Mouse (Mus musculus) forebrain, embryonic 14.5 days (tissue): Measurements from ENCODE around the gene Hist1h3d. TPM values are rescaled to one million over a fixed set of nuclear protein-coding genes. Genes with fewer than 3 reads are reported as not detected.
"Not testable (repeated sequence)": the region's sequence is repeated elsewhere in the genome, so short reads cannot be mapped to it uniquely, and the experiment has no call there.

Experiments
- ATAC-seq: fragments of 200-750 bp; cut with Nextera tagmentation; 2 replicates; pipeline ENCODE4 v1.8.0; 2017; ENCODE audit warnings: mild to moderate bottlenecking, moderate library complexity
- DNase-seq: peaks from one replicate; pipeline ENCODE4 v3.0.0-alpha.2; 2015; ENCODE audit warnings: low spot score
- H3K27ac ChIP-seq: fragments of 300-500 bp; sonication (generic); 2 replicates; pipeline ENCODE4 v1.5.1; 2014; ENCODE audit warnings: low read depth, mild to moderate bottlenecking, control low read depth, low read length, moderate library complexity
- H3K27me3 ChIP-seq: fragments of 300-500 bp; sonication (generic); replicated peaks from 2 replicates; pipeline ENCODE4 v1.6.1; 2014; ENCODE audit warnings: low read length, control low read depth, mixed read lengths; ENCODE audit not compliant: control insufficient read depth, insufficient read depth
- H3K36me3 ChIP-seq: fragments of 300-500 bp; sonication (generic); 2 replicates; pipeline ENCODE4 v1.6.1; 2014; ENCODE audit warnings: low read length, control low read depth; ENCODE audit not compliant: control insufficient read depth, insufficient read depth
- H3K4me1 ChIP-seq: fragments of 300-500 bp; sonication (generic); 2 replicates; pipeline ENCODE4 v1.6.1; 2014; ENCODE audit warnings: antibody characterized with exemption, low read length, control low read depth; ENCODE audit not compliant: control insufficient read depth, insufficient read depth
- H3K4me2 ChIP-seq: fragments of 300-500 bp; sonication (generic); 2 replicates; pipeline ENCODE4 v1.6.1; 2014; ENCODE audit warnings: mild to moderate bottlenecking, control low read depth, low read length
- H3K4me3 ChIP-seq: fragments of 300-500 bp; sonication (generic); 2 replicates; pipeline ENCODE4 v1.5.1; 2014; ENCODE audit warnings: low read depth, low read length, control low read depth
- H3K9ac ChIP-seq: fragments of 300-500 bp; sonication (generic); 2 replicates; pipeline ENCODE4 v1.6.1; 2014; ENCODE audit warnings: mild to moderate bottlenecking, low read length, control low read depth, moderate library complexity
- H3K9me3 ChIP-seq: fragments of 300-500 bp; sonication (generic); replicated peaks from 2 replicates; pipeline ENCODE4 v1.6.1; 2016; ENCODE audit warnings: low read length, control low read depth, mixed read lengths; ENCODE audit not compliant: control insufficient read depth
- WGBS: fragments of 180-500 bp; shearing (Covaris S2); extraction: QIAGEN DNeasy Blood & Tissue Kit; methylation state at CpG from one replicate; pipeline ENCODE4 v1.1.7; 2014; 5-methylcytosine and 5-hydroxymethylcytosine counted together
- polyA plus RNA-seq: library from polyadenylated mRNA; unstranded; fragments of >200 nt; fragmentation: Nextera tagmentation; extraction: Ambion mirVana; gene quantifications from 2 replicates; pipeline ENCODE4 v1.2.1, GENCODE M21; 2014

Hist1h3d gene
- polyA plus RNA-seq, 1 experiment from 2014 or later, result 5.8 TPM

- H3K4me1 ChIP-seq, H3K36me3 ChIP-seq, H3K27ac ChIP-seq, H3K4me2 ChIP-seq, H3K4me3 ChIP-seq, H3K9ac ChIP-seq, ATAC-seq, H3K9me3 ChIP-seq, DNase-seq, H3K27me3 ChIP-seq: not testable (repeated sequence)
- WGBS, result 74% methylated on average over 1 of the region's 1 CpGs
These were observed 35.7 kb upstream of the Hist1h3d start for GRCm38 (mm10) chr13:23539821-23540220.

DNA sequence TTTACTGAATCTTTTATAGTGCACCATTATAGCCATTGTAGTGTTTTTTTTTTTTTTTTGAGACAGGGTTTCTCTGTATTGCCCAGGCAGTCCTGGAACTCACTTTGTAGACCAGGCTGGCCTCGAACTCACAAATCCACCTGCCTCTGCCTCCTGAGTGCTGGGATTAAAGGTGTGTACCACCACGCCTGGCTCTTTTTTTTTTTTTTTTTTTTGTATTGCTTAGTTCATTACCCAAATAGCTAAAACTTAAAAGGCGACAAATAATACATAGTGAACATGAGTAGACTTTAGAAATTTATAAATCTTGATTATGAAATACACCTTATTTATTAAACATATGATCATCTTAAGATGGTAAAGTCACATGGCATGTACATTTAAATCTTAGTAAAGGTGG is 34.1 kb upstream of the Hist1h3d start:
- DNase-seq, result no peak
- WGBS, result 74% methylated on average over 3 of the region's 3 CpGs
- Histone ChIP-seq H3K27ac (no peak overlapping the region), H3K4me2 (no peak overlapping the region), H3K4me1 (peaks cover 3% of the 10 kb centered on the region; the same call in 1 of the 2 replicates), H3K4me3 (no peak overlapping the region), H3K36me3 (no peaks in the 10 kb centered on the region), H3K9ac (no peak overlapping the region), H3K9me3 (no peaks in the 10 kb centered on the region), H3K27me3 (no peaks in the 10 kb centered on the region)
- ATAC-seq, result no peak

GRCm38 (mm10) chr13:23542225-23542980 is 33.2 kb upstream of the Hist1h3d start:
- Histone ChIP-seq H3K27ac (peak overlapping the region; percentile 75), H3K4me3 (peak overlapping the region; percentile 37), H3K9ac (peak overlapping the region; percentile 57; the same call in 1 of the 2 replicates), H3K4me2 (peak overlapping the region; percentile 81)
- not testable (repeated sequence) for ATAC-seq, H3K9me3 ChIP-seq, DNase-seq, H3K36me3 ChIP-seq, H3K27me3 ChIP-seq, H3K4me1 ChIP-seq
- WGBS, result 6% methylated on average over 3 of the region's 3 CpGs

DNA sequence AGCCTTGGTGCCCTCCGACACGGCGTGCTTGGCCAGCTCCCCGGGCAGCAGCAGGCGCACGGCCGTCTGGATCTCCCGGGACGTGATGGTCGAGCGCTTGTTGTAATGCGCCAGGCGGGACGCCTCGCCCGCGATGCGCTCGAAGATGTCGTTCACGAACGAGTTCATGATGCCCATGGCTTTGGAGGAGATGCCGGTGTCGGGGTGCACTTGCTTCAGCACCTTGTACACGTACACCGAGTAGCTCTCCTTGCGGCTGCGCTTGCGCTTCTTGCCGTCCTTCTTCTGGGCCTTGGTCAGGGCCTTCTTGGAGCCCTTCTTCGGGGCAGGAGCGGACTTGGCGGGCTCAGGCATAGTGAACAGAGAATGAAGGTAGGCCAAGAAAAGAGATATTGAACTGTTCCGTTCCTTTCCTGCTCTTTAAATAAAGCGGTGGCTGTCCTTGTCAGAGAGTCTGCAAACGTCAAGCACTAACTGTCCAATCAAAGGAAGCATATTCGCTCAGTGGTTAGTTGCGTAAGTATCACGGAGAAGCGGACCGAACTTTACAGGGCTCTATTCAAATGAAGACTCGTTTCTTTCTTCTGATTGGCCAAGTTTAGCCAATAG is 32.5 kb upstream of the Hist1h3d start, which contains the start of gene Hist1h2bh:
Gene Hist1h2bh, minus strand, starts transcription at position 394 of the 609 bp plus-strand sequence.
- WGBS, result 0% methylated on average over 33 of the region's 42 CpGs
- not testable (repeated sequence) for H3K9me3 ChIP-seq, H3K36me3 ChIP-seq, H3K27me3 ChIP-seq, H3K4me1 ChIP-seq
- peak within 1 kb of the TSS; percentile 81 for H3K4me2 ChIP-seq
- H3K9ac ChIP-seq, result peak within 1 kb of the TSS; percentile 57
- ATAC-seq (peak; percentile 91), DNase-seq (peak; percentile 97)
- peak within 1 kb of the TSS; percentile 41 for H3K4me3 ChIP-seq
- peak within 1 kb of the TSS; percentile 92 for H3K27ac ChIP-seq

DNA sequence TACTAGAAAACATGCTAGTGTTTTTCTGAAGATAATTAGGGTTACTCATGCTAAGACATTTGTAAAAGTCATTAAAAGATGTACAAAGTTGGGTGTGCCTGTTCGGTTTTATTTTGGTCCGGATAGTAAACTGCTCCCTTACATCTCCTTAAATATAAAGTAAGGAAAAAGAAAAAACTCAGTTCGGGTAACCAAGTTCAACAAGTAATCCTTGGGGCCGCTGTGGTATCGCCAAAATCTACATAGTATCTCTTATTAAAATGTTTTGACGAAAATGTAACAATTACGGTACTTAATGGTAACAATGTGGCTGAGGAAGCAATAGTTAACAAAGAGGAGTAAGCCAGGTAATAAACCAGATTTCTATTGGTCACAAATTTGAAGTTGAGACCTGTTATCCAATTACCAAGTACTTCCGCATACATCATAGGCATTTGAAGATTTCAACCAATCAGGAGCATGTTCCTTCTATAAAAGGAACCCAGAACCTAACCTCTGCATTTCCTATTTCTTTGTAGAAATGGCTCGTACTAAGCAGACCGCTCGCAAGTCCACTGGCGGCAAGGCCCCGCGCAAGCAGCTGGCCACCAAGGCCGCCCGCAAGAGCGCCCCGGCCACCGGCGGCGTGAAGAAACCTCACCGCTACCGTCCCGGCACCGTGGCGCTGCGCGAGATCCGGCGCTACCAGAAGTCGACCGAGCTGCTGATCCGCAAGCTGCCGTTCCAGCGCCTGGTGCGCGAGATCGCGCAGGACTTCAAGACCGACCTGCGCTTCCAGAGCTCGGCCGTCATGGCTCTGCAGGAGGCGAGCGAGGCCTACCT is 31.4 kb upstream of the Hist1h3d start, which contains the start of gene Hist1h3f:
Gene Hist1h3f, plus strand, starts transcription at position 88 of the 822 bp plus-strand sequence.
- no peaks in the 10 kb centered on the region for H3K4me1 ChIP-seq
- peak within 1 kb of the TSS; percentile 81 for H3K4me2 ChIP-seq
- WGBS, result under 1% methylated on average over 21 of the region's 45 CpGs
- ATAC-seq (peak; percentile 95), DNase-seq (peak; percentile 99)
- H3K9me3 ChIP-seq, result no peaks in the 10 kb centered on the region
- no peaks in the 10 kb centered on the region for H3K27me3 ChIP-seq
- H3K4me3 ChIP-seq, result peak within 1 kb of the TSS; percentile 41
- no peaks in the 10 kb centered on the region for H3K36me3 ChIP-seq
- peak within 1 kb of the TSS; percentile 92 for H3K27ac ChIP-seq
- H3K9ac ChIP-seq, result peak within 1 kb of the TSS; percentile 62

- not testable (repeated sequence) for DNase-seq, H3K9me3 ChIP-seq, H3K4me1 ChIP-seq, H3K36me3 ChIP-seq, H3K27me3 ChIP-seq
- Histone ChIP-seq H3K4me3 (peak overlapping the region; percentile 41), H3K9ac (peak overlapping the region; percentile 62), H3K27ac (peak overlapping the region; percentile 92), H3K4me2 (peak overlapping the region; percentile 81)
- under 1% methylated on average over 11 of the region's 14 CpGs for whole genome bisulfite sequencing
- ATAC-seq, result peak; percentile 35; the same call in 1 of the 2 replicates
These were observed 30.8 kb upstream of the Hist1h3d start for GRCm38 (mm10) chr13:23544787-23545120.

DNA sequence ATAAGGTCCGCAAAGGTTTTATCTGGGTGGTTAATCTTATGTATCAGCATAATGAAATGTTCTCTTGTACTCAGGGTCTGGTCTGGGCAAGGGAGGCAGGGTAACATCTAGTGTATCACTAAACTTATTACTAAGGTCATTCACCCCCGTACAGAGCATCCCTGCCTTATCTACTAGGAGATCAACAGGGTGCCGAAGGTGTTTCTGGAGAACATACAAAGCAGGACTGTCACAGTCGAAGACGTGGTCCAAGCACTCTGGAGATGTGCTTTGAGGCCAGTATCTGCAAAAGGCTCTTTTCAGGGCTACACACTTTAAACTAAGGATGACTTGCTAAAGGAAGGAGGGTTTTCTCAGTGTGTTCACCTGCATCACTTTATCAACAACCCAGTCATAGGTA is 28.9 kb upstream of the Hist1h3d start:
- no peak overlapping the region for H3K27ac ChIP-seq
- no peak overlapping the region for H3K4me2 ChIP-seq
- no peaks in the 10 kb centered on the region for H3K27me3 ChIP-seq
- peaks cover 4% of the 10 kb centered on the region; the same call in 1 of the 2 replicates for H3K4me1 ChIP-seq
- H3K9ac ChIP-seq, result no peak overlapping the region
- 78% methylated on average over 5 of the region's 5 CpGs for WGBS
- no peaks in the 10 kb centered on the region for H3K9me3 ChIP-seq
- no peak for DNase-seq
- H3K4me3 ChIP-seq, result no peak overlapping the region
- H3K36me3 ChIP-seq, result no peaks in the 10 kb centered on the region
- no peak for ATAC-seq

DNA sequence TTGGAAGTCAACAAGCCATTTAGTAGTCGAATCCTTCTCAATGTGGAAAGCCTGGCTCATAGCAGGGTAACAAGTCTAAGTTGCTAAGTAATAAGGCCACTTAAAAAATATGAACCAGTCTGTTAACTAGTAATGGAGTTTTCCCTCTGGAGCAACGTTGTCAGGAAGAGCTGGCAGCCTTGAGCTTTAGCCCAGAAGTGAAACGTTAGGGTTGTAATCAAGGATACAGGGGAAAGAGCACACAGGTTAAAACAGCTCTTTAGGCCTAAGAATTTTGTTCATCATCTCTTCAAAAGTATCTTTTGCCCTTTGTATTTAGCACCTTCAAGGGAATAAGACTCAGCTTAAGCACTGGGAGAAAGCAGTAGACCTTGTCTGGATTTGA is 24.8 kb upstream of the Hist1h3d start:
- peak overlapping the region; percentile 60 for H3K9ac ChIP-seq
- peak overlapping the region; percentile 37 for H3K4me3 ChIP-seq
- ATAC-seq (no peak), DNase-seq (no peak)
- no peaks in the 10 kb centered on the region for H3K27me3 ChIP-seq
- 7% methylated on average over 3 of the region's 3 CpGs for WGBS
- no peaks in the 10 kb centered on the region for H3K36me3 ChIP-seq
- peak overlapping the region; percentile 83 for H3K27ac ChIP-seq
- peaks cover 6% of the 10 kb centered on the region; the same call in 1 of the 2 replicates for H3K4me1 ChIP-seq
- peak overlapping the region; percentile 54 for H3K4me2 ChIP-seq
- H3K9me3 ChIP-seq, result no peaks in the 10 kb centered on the region
